Mouse (Mus musculus) lung, adult 2 months (tissue): Measurements from ENCODE around the gene C030005K15Rik.

ENCODE experiments used
- CTCF ChIP-seq: fragments of 200-500 bp; IDR thresholded peaks from 2 replicates; pipeline ENCODE4 v1.5.1; 2011; ENCODE audit warnings: mild to moderate bottlenecking, low read length, control low read depth; ENCODE audit not compliant: insufficient read depth
- POLR2A ChIP-seq: fragments of 200-500 bp; IDR thresholded peaks from 2 replicates; pipeline ENCODE4 v1.6.1; 2011; ENCODE audit warnings: low read depth, mild to moderate bottlenecking, control low read depth, low read length, borderline replicate concordance; ENCODE audit errors: extremely low read depth

GRCm38 (mm10) chr10:97717233-97717632 lies 9.3 kb downstream of the C030005K15Rik start:
- no peak for TF ChIP-seq CTCF
- no peak for TF ChIP-seq POLR2A
